In the genomic region with DNA sequence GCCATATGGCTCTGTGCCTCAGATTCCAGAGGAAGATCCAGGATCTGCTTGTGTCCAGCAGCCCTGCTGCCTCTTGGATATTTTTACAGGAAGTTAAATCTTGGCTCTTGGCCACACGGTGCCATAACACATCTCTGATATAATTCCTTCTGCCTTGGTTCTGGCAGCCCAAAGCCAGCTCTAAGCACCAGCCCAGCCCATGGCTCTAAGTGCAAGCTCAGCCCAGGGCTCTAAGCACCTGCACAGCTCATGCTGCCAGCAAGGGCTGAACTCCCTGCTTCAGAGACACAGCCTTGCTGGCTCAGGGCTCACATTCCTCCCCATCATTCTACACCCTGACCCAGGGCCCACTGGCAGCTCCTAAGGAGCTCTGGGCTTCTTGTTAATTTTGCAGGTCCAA, we compare ENCODE assay signal across 18 mouse cellular contexts.
DNase-seq lines count a peak whose midpoint lies in the region; ATAC-seq lines count a peak whose summit lies in the region.
"Had no signal": no experiment of that assay in that cellular context is flagged by ENCODE, and none has a peak within 500 bp of the region (broad histone marks: within the 10 kb centered on the region; RNA-seq: fewer than 3 reads in every experiment).

No protein-coding gene starts in this region.

- H3K4me3 ChIP-seq in forebrain, embryonic 14.5 days (ENCODE audit: low read depth, low read length), result no peak overlapping the region
- no peak overlapping the region for H3K4me3 ChIP-seq in forebrain, embryonic 11.5 days (ENCODE audit: low read depth, low read length)
- no peak overlapping the region for H3K4me3 ChIP-seq in limb, embryonic 11.5 days (ENCODE audit: low read depth, low read length)
- no peak overlapping the region for H3K4me3 ChIP-seq in limb, embryonic 10.5 days
- no peak overlapping the region for H3K4me3 ChIP-seq in limb, embryonic 15.5 days
- H3K4me3 ChIP-seq: embryonic facial prominence, embryonic 13.5 days; forebrain, embryonic 13.5 days; heart, embryonic 15.5 days; liver, embryonic 12.5 days had no signal

- H3K27me3 ChIP-seq in forebrain, embryonic 14.5 days (replicated peaks; ENCODE audit: control insufficient read depth, insufficient read depth, low read length), result no peaks in the 10 kb centered on the region
- H3K27me3 ChIP-seq in forebrain, embryonic 11.5 days (ENCODE audit: control insufficient read depth, insufficient read depth, low read length), result no peaks in the 10 kb centered on the region
- no peaks in the 10 kb centered on the region for H3K27me3 ChIP-seq in limb, embryonic 11.5 days (ENCODE audit: control insufficient read depth, insufficient read depth, low read length)
- H3K27me3 ChIP-seq in limb, embryonic 10.5 days (ENCODE audit: low read depth, poor library complexity, severe bottlenecking), result no peaks in the 10 kb centered on the region
- H3K27me3 ChIP-seq in limb, embryonic 15.5 days, result no peaks in the 10 kb centered on the region
- H3K27me3 ChIP-seq: embryonic facial prominence, embryonic 13.5 days; forebrain, embryonic 13.5 days; heart, embryonic 15.5 days; liver, embryonic 12.5 days had no signal

- H3K9me3 ChIP-seq in forebrain, embryonic 14.5 days (replicated peaks; ENCODE audit: control insufficient read depth, low read length), result no peaks in the 10 kb centered on the region
- no peaks in the 10 kb centered on the region for H3K9me3 ChIP-seq in forebrain, embryonic 11.5 days (ENCODE audit: control insufficient read depth, low read length)
- no peaks in the 10 kb centered on the region for H3K9me3 ChIP-seq in limb, embryonic 11.5 days (ENCODE audit: control insufficient read depth, low read length)
- H3K9me3 ChIP-seq in limb, embryonic 10.5 days (replicated peaks), result no peaks in the 10 kb centered on the region
- no peaks in the 10 kb centered on the region for H3K9me3 ChIP-seq in limb, embryonic 15.5 days
- H3K9me3 ChIP-seq: embryonic facial prominence, embryonic 13.5 days; forebrain, embryonic 13.5 days; heart, embryonic 15.5 days; liver, embryonic 12.5 days had no signal

- 92% methylated on average over 1 of the region's 1 CpGs for WGBS in forebrain, embryonic 14.5 days
- WGBS in forebrain, embryonic 11.5 days, result 94% methylated on average over 1 of the region's 1 CpGs
- WGBS in limb, embryonic 11.5 days, result 95% methylated on average over 1 of the region's 1 CpGs
- 92% methylated on average over 1 of the region's 1 CpGs for WGBS in limb, embryonic 10.5 days
- WGBS in limb, embryonic 15.5 days, result 68% methylated on average over 1 of the region's 1 CpGs

- no peak overlapping the region for H3K9ac ChIP-seq in forebrain, embryonic 14.5 days (ENCODE audit: low read length)
- no peak overlapping the region for H3K9ac ChIP-seq in forebrain, embryonic 11.5 days (ENCODE audit: low read length)
- no peak overlapping the region for H3K9ac ChIP-seq in limb, embryonic 11.5 days (ENCODE audit: low read length)
- no peak overlapping the region for H3K9ac ChIP-seq in limb, embryonic 15.5 days
- H3K9ac ChIP-seq: embryonic facial prominence, embryonic 13.5 days; forebrain, embryonic 13.5 days; heart, embryonic 15.5 days; liver, embryonic 12.5 days had no signal

- no peak for ATAC-seq in forebrain, embryonic 14.5 days
- ATAC-seq in forebrain, embryonic 11.5 days (replicated peaks; ENCODE audit: low FRiP score), result no peak
- ATAC-seq in limb, embryonic 11.5 days (ENCODE audit: insufficient number of reproducible peaks, low FRiP score, low TSS enrichment, low read depth), result no peak
- ATAC-seq in limb, embryonic 15.5 days (ENCODE audit: insufficient number of reproducible peaks, low FRiP score, low TSS enrichment, low read depth), result peak; percentile 70
- ATAC-seq: forebrain, embryonic 13.5 days; inflammation-experienced regulatory T-cells, adult 6 months; liver, embryonic 12.5 days had no signal

- H3K4me2 ChIP-seq in forebrain, embryonic 14.5 days (ENCODE audit: low read length), result no peak overlapping the region
- no peak overlapping the region for H3K4me2 ChIP-seq in forebrain, embryonic 11.5 days (ENCODE audit: low read depth, low read length, severe bottlenecking)
- no peak overlapping the region for H3K4me2 ChIP-seq in limb, embryonic 11.5 days (ENCODE audit: low read depth, severe bottlenecking)
- no peak overlapping the region for H3K4me2 ChIP-seq in limb, embryonic 15.5 days
- H3K4me2 ChIP-seq: embryonic facial prominence, embryonic 13.5 days; forebrain, embryonic 13.5 days; heart, embryonic 15.5 days; liver, embryonic 12.5 days had no signal

- no peaks in the 10 kb centered on the region for H3K4me1 ChIP-seq in forebrain, embryonic 14.5 days (ENCODE audit: control insufficient read depth, insufficient read depth, low read length)
- H3K4me1 ChIP-seq in forebrain, embryonic 11.5 days (replicated peaks; ENCODE audit: control insufficient read depth, insufficient read depth, low read length), result no peaks in the 10 kb centered on the region
- no peaks in the 10 kb centered on the region for H3K4me1 ChIP-seq in limb, embryonic 11.5 days (ENCODE audit: control insufficient read depth, insufficient read depth, low read length)
- H3K4me1 ChIP-seq in limb, embryonic 10.5 days, result no peaks in the 10 kb centered on the region
- peaks cover 4% of the 10 kb centered on the region; the same call in 1 of the 2 replicates for H3K4me1 ChIP-seq in limb, embryonic 15.5 days
- H3K4me1 ChIP-seq: embryonic facial prominence, embryonic 13.5 days; forebrain, embryonic 13.5 days; liver, embryonic 12.5 days had no signal

- peak; percentile 11 for DNase-seq in forebrain, embryonic 14.5 days (ENCODE audit: low spot score)
- no peak for DNase-seq in forebrain, embryonic 11.5 days (ENCODE audit: low spot score)
- peak; percentile 14 for DNase-seq in limb, embryonic 11.5 days (ENCODE audit: low spot score)
- no peak for DNase-seq in limb, embryonic 10.5 days (ENCODE audit: low spot score)
- peak; percentile 6 for DNase-seq in cerebellum, adult 8-10 months
- no peak for DNase-seq in layer of hippocampus, adult 11-12 months (ENCODE audit: low spot score)
- no peak for DNase-seq in embryo, embryonic 9.5 days (ENCODE audit: extremely low spot score)
- DNase-seq: adrenal gland, adult 8-10 months; midbrain, embryonic 14.5 days; retina, postnatal 1 day; spleen, adult 18-20 months; thymus, postnatal 36 days had no signal

- H3K36me3 ChIP-seq in forebrain, embryonic 14.5 days (ENCODE audit: control insufficient read depth, insufficient read depth, low read length), result no peaks in the 10 kb centered on the region
- no peaks in the 10 kb centered on the region for H3K36me3 ChIP-seq in forebrain, embryonic 11.5 days (ENCODE audit: control insufficient read depth, insufficient read depth, low read length)
- no peaks in the 10 kb centered on the region for H3K36me3 ChIP-seq in limb, embryonic 11.5 days (ENCODE audit: control insufficient read depth, insufficient read depth, low read length)
- no peaks in the 10 kb centered on the region for H3K36me3 ChIP-seq in limb, embryonic 10.5 days
- H3K36me3 ChIP-seq in limb, embryonic 15.5 days, result no peaks in the 10 kb centered on the region
- H3K36me3 ChIP-seq: embryonic facial prominence, embryonic 13.5 days; heart, embryonic 15.5 days; liver, embryonic 12.5 days had no signal

- no peak overlapping the region for H3K27ac ChIP-seq in forebrain, embryonic 14.5 days (ENCODE audit: low read depth, low read length)
- no peak overlapping the region for H3K27ac ChIP-seq in forebrain, embryonic 11.5 days (ENCODE audit: low read depth, low read length)
- no peak overlapping the region for H3K27ac ChIP-seq in limb, embryonic 11.5 days (replicated peaks; ENCODE audit: low read depth, low read length)
- H3K27ac ChIP-seq in limb, embryonic 10.5 days, result no peak overlapping the region
- H3K27ac ChIP-seq in limb, embryonic 15.5 days, result no peak overlapping the region
- H3K27ac ChIP-seq: embryonic facial prominence, embryonic 13.5 days; forebrain, embryonic 13.5 days; heart, embryonic 15.5 days; liver, embryonic 12.5 days had no signal

Comparison
In these comparisons a context has a peak if more than half of its experiments do, and no peak if none do; other contexts are left out.
1. DNase-seq: peak in forebrain, embryonic 14.5 days (single experiment), limb, embryonic 11.5 days (single experiment) and cerebellum, adult 8-10 months (single experiment); none in forebrain, embryonic 11.5 days (single experiment), limb, embryonic 10.5 days (single experiment), layer of hippocampus, adult 11-12 months (single experiment) and embryo, embryonic 9.5 days (single experiment).